Mouse (Mus musculus): Measurements from ENCODE around the gene Arpc1b. TPM values are rescaled to one million over a fixed set of nuclear protein-coding genes. Genes with fewer than 3 reads are reported as not detected.

The Arpc1b gene
- total and polyA plus RNA-seq, 2 experiments from 2014 or later, result 32.4 to 53.7 TPM

DNA sequence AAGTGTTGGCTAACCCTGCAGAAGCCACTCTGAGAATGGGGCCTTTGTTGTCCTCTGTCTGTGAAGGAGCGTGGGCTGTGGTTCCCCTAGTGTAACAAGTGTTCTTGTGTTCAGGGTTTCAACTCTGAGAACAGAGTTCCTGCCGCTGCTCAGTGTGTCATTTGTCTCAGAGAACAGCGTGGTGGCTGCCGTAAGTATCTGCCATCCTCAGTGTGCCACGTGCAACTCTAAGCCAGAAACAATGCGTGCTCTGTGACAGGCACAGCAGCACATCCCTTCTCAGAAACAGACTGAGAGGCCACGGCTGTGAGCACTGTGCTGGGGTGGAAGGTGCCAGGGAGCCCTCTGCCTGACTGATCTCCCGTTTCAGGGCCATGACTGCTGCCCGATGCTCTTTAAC is 9.7 kb upstream of the Arpc1b start:
- no peaks in the 10 kb centered on the region for H3K27me3 ChIP-seq (ENCODE audit: insufficient read depth, low read length)
- ATAC-seq (ENCODE audit: low FRiP score) (peak; percentile 48; the same call in 1 of the 2 replicates), DNase-seq (ENCODE audit: low spot score) (peak; percentile 29)
- H3K9ac ChIP-seq (replicated peaks; ENCODE audit: low read length, poor library complexity, severe bottlenecking), result no peak overlapping the region
- no peak for TF ChIP-seq CTCF (IDR thresholded peaks at IDR 0.05)
- no peak overlapping the region for H3K27ac ChIP-seq (ENCODE audit: low read depth, low read length)
- H3K4me3 ChIP-seq (ENCODE audit: low read depth, low read length), result no peak overlapping the region
- H3K9me3 ChIP-seq (ENCODE audit: low read length), result no peaks in the 10 kb centered on the region
- no peaks in the 10 kb centered on the region for H3K4me1 ChIP-seq (ENCODE audit: insufficient read depth, low read length)
- H3K4me2 ChIP-seq (ENCODE audit: low read depth, low read length, poor library complexity, severe bottlenecking), result no peak overlapping the region
- H3K36me3 ChIP-seq (ENCODE audit: insufficient read depth, low read length), result peaks cover 87% of the 10 kb centered on the region
- WGBS, result 81% methylated on average over 9 of the region's 9 CpGs

DNA sequence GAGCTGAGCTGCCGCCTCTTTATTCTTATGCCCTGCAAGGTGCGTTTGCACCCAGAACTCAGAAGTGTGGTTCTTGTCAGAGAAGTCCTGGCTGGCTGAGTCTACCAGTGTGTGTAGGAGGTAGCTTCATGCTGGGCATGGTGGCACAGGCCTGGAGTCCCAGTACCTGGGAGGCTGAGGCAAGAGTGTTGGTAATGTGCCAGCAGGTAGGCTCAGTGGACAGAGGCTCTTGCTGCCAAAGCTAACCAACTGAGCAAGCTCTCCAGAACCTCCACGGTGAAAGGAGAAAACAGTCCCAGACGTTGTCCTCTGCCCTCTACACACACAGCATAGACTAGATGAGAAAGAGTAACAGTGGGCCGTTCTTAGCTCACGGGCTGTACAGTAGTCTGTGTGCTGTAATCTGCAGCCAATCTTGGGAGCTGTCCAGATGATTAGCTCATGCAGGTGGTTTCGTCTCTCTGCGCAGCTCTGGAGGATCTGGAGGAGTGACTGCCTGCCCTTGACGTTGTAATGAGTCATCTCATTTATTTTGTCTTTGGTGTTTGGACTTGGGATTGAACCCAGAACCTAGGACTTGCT is 8.2 kb upstream of the Arpc1b start:
- H3K4me1 ChIP-seq (ENCODE audit: insufficient read depth, low read length), result no peaks in the 10 kb centered on the region
- ATAC-seq (ENCODE audit: low FRiP score) (no peak), DNase-seq (ENCODE audit: low spot score) (no peak)
- H3K4me3 ChIP-seq (ENCODE audit: low read depth, low read length), result no peak overlapping the region
- H3K36me3 ChIP-seq (ENCODE audit: insufficient read depth, low read length), result peaks cover 87% of the 10 kb centered on the region
- no peaks in the 10 kb centered on the region for H3K9me3 ChIP-seq (ENCODE audit: low read length)
- TF ChIP-seq CTCF (IDR thresholded peaks at IDR 0.05), result no peak
- H3K27ac ChIP-seq (ENCODE audit: low read depth, low read length), result no peak overlapping the region
- WGBS, result 95% methylated on average over 9 of the region's 9 CpGs
- H3K9ac ChIP-seq (replicated peaks; ENCODE audit: low read length, poor library complexity, severe bottlenecking), result no peak overlapping the region
- no peak overlapping the region for H3K4me2 ChIP-seq (ENCODE audit: low read depth, low read length, poor library complexity, severe bottlenecking)
- H3K27me3 ChIP-seq (ENCODE audit: insufficient read depth, low read length), result no peaks in the 10 kb centered on the region

DNA sequence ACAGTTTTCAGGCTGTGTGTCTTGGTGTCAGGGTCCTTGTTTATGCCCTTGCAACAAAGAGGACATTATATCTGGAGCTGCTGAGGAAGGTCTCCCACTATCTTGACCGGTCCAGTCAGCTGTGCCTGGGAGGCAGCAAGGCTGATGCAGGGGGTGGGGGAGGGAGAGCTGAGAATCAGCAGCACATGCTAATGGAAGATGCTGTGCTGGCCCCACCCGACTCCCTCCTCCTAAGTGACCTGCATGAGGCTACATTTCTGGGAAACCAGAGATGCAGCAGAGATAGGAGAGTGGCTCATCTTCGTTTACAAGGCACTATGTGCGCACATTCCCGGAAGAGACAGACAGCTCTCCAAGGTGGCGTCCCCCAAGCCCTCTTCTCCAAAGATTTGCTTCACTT is 3.6 kb upstream of the Arpc1b start:
- ATAC-seq (ENCODE audit: low FRiP score), result no peak
- Histone ChIP-seq H3K4me1 (ENCODE audit: insufficient read depth, low read length) (no peaks in the 10 kb centered on the region), H3K4me3 (ENCODE audit: low read depth, low read length) (no peak overlapping the region), H3K27me3 (ENCODE audit: insufficient read depth, low read length) (peaks cover 12% of the 10 kb centered on the region), H3K9me3 (ENCODE audit: low read length) (no peaks in the 10 kb centered on the region), H3K4me2 (ENCODE audit: low read depth, low read length, poor library complexity, severe bottlenecking) (no peak overlapping the region), H3K9ac (replicated peaks; ENCODE audit: low read length, poor library complexity, severe bottlenecking) (no peak overlapping the region), H3K36me3 (ENCODE audit: insufficient read depth, low read length) (peaks cover 50% of the 10 kb centered on the region), H3K27ac (ENCODE audit: low read depth, low read length) (no peak overlapping the region)
- TF ChIP-seq CTCF (IDR thresholded peaks at IDR 0.05), result no peak
- WGBS, result 96% methylated on average over 6 of the region's 6 CpGs
- no peak for DNase-seq (ENCODE audit: low spot score)

DNA sequence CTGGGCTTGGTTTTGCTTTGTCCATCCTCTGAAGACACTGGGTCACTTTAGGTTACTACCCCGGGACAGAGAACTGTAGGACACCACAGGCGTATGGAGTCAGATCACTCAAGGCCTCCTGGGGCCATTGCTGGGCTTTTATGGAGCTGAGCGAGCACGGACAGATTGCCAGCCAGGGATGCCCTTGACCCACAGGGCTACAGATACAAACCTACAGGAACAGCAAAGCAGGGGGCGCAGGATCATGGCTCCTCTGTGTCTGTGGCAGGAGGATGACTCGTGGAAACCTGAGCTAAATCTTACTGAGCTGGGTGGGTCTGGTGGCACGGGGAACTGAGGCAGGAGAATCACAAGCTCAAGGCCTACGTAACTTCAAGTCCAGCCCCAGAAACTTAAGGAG is 1.4 kb upstream of the Arpc1b start:
- DNase-seq (ENCODE audit: low spot score) (no peak), ATAC-seq (ENCODE audit: low FRiP score) (no peak)
- no peak for TF ChIP-seq CTCF (IDR thresholded peaks at IDR 0.05)
- H3K27me3 ChIP-seq (ENCODE audit: insufficient read depth, low read length), result peaks cover 12% of the 10 kb centered on the region
- H3K27ac ChIP-seq (ENCODE audit: low read depth, low read length), result no peak overlapping the region
- peaks cover 28% of the 10 kb centered on the region for H3K36me3 ChIP-seq (ENCODE audit: insufficient read depth, low read length)
- no peak overlapping the region for H3K4me3 ChIP-seq (ENCODE audit: low read depth, low read length)
- no peaks in the 10 kb centered on the region for H3K4me1 ChIP-seq (ENCODE audit: insufficient read depth, low read length)
- H3K9me3 ChIP-seq (ENCODE audit: low read length), result no peaks in the 10 kb centered on the region
- WGBS, result 84% methylated on average over 8 of the region's 8 CpGs
- no peak overlapping the region for H3K4me2 ChIP-seq (ENCODE audit: low read depth, low read length, poor library complexity, severe bottlenecking)
- no peak overlapping the region for H3K9ac ChIP-seq (replicated peaks; ENCODE audit: low read length, poor library complexity, severe bottlenecking)

DNA sequence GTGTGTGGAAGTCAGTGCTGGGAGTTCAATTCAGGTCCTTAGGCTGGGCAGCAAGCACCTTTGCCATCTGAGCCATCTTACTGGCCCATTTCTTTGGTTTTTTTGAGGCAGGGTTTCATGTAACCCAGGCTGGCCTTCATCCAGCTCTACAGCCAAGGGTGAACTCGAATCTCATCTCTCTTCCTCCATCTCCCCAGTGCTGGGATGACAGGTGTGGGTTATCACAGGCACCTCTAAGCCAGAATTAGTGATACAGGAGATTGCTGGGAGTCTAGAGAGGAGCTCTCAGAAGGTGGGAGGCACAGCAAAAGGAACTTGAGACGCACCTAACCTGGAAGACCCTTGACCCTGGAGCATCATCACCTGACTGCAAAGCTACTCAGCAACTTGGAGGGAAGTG is 599 bp upstream of the Arpc1b start:
- peak overlapping the region; percentile 46 for H3K4me2 ChIP-seq (ENCODE audit: low read depth, low read length, poor library complexity, severe bottlenecking)
- WGBS, result 64% methylated on average over 2 of the region's 2 CpGs

DNA sequence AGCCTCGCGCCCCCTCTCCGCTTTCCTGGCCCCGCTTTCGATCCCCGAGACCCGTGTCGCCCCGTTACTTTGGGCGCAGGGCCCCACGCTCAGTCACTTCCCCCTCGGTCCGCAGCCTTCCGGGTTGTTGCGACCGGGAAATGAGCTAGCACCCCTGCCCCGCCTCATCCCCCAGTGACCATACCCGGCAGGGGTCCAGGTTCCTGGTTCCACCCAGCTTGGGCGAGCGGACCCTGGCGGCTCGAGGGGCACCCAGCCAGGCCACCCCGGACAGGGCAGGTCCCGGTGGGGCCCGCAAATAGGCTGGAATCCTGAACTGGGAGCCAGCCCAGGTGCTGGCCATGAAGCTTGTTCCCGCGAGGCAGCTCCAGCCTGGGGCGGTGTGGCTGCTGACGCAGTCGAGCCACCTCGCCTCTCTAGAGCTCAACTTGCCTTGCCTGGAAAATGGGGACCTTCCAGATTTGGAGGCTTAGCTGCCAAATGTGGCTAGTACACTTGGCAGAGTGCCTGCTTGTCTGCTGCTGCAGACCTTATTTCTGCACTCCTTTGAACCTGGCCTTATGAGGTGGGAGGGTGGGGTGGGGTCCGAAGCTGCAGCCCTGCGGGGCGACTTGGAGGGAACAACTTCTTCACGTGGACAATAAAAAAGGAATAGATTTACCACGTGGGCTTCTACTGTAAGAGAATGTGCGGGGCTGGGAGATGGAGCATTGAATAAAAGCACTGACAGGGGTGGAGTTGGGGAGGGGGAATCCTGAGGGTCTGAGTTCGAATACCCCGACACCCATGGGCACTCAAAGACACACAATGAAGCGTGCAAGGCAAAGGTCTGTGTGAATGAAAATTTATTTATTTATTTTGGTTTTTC is 825 bp downstream of the Arpc1b start:
- Histone ChIP-seq H3K4me2 (ENCODE audit: low read depth, low read length, poor library complexity, severe bottlenecking) (peak overlapping the region; percentile 46), H3K9ac (replicated peaks; ENCODE audit: low read length, poor library complexity, severe bottlenecking) (0 out of 2 replicates have a peak overlapping the region, but pooled peaks have one; percentile 33), H3K27me3 (ENCODE audit: insufficient read depth, low read length) (peaks cover 12% of the 10 kb centered on the region), H3K9me3 (ENCODE audit: low read length) (no peaks in the 10 kb centered on the region; the same call in 1 of the 2 replicates), H3K27ac (ENCODE audit: low read depth, low read length) (no peak overlapping the region), H3K4me3 (ENCODE audit: low read depth, low read length) (peak overlapping the region; percentile 30), H3K36me3 (ENCODE audit: insufficient read depth, low read length) (peaks cover 8% of the 10 kb centered on the region), H3K4me1 (ENCODE audit: insufficient read depth, low read length) (no peaks in the 10 kb centered on the region)
- no peak for TF ChIP-seq CTCF (IDR thresholded peaks at IDR 0.05)
- peak; percentile 26 for DNase-seq (ENCODE audit: low spot score)
- 23% methylated on average over 31 of the region's 40 CpGs for WGBS
- ATAC-seq (ENCODE audit: low FRiP score), result no peak

More for the DNA sequence above, 599 bp upstream of the Arpc1b start:
- H3K27ac ChIP-seq (ENCODE audit: low read depth, low read length), result no peak overlapping the region
- H3K36me3 ChIP-seq (ENCODE audit: insufficient read depth, low read length), result peaks cover 20% of the 10 kb centered on the region
- H3K9ac ChIP-seq (replicated peaks; ENCODE audit: low read length, poor library complexity, severe bottlenecking), result no peak overlapping the region
- DNase-seq (ENCODE audit: low spot score) (no peak), ATAC-seq (ENCODE audit: low FRiP score) (no peak)
- peaks cover 12% of the 10 kb centered on the region for H3K27me3 ChIP-seq (ENCODE audit: insufficient read depth, low read length)
- H3K9me3 ChIP-seq (ENCODE audit: low read length), result no peaks in the 10 kb centered on the region
- TF ChIP-seq CTCF (IDR thresholded peaks at IDR 0.05), result no peak
- H3K4me3 ChIP-seq (ENCODE audit: low read depth, low read length), result no peak overlapping the region
- H3K4me1 ChIP-seq (ENCODE audit: insufficient read depth, low read length), result no peaks in the 10 kb centered on the region
